Mouse (Mus musculus) kidney, embryonic 15.5 days (tissue): ENCODE results near the gene Rpl36. TPM values are rescaled to one million over a fixed set of nuclear protein-coding genes. Genes with fewer than 3 reads are reported as not detected.

Experiments
- ATAC-seq: fragments of 200-750 bp; cut with Nextera tagmentation; replicated peaks from 2 replicates; pipeline ENCODE4 v1.8.0; 2017; ENCODE audit warnings: moderate TSS enrichment; ENCODE audit not compliant: low FRiP score
- H3K27ac ChIP-seq: fragments of 300-500 bp; sonication (generic); 2 replicates; pipeline ENCODE4 v1.5.1; 2015; ENCODE audit warnings: mild to moderate bottlenecking, inconsistent platforms
- H3K27me3 ChIP-seq: fragments of 300-500 bp; sonication (generic); 2 replicates; pipeline ENCODE4 v1.6.1; 2015; ENCODE audit warnings: inconsistent platforms
- H3K36me3 ChIP-seq: fragments of 300-500 bp; sonication (generic); 2 replicates; pipeline ENCODE4 v1.6.1; 2015; ENCODE audit warnings: inconsistent platforms
- H3K4me1 ChIP-seq: fragments of 300-500 bp; sonication (generic); 2 replicates; pipeline ENCODE4 v1.6.1; 2015; ENCODE audit warnings: inconsistent platforms
- H3K4me2 ChIP-seq: fragments of 300-500 bp; sonication (generic); 2 replicates; pipeline ENCODE4 v1.6.1; 2015; ENCODE audit warnings: moderate library complexity, mild to moderate bottlenecking, inconsistent platforms
- H3K4me3 ChIP-seq: fragments of 300-500 bp; sonication (generic); replicated peaks from 2 replicates; pipeline ENCODE4 v1.5.1; 2015; ENCODE audit warnings: mild to moderate bottlenecking, inconsistent platforms
- H3K9ac ChIP-seq: fragments of 300-500 bp; sonication (generic); 2 replicates; pipeline ENCODE4 v1.6.1; 2015; ENCODE audit warnings: mild to moderate bottlenecking, inconsistent platforms
- H3K9me3 ChIP-seq: fragments of 300-500 bp; sonication (generic); replicated peaks from 2 replicates; pipeline ENCODE4 v1.6.1; 2016; ENCODE audit warnings: inconsistent platforms
- WGBS: fragments of 180-500 bp; shearing (Covaris S2); methylation state at CpG from one replicate; pipeline ENCODE4 v1.1.7; 2015; ENCODE audit warnings: mixed read lengths; 5-methylcytosine and 5-hydroxymethylcytosine counted together
- polyA plus RNA-seq: library from polyadenylated mRNA; unstranded; fragments of >200 nt; fragmentation: Nextera tagmentation; extraction: Ambion mirVana; gene quantifications from 2 replicates; pipeline ENCODE4 v1.2.1, GENCODE M21; 2015

Gene Rpl36
- polyA plus RNA-seq, 1 experiment from 2014 or later, result 1,888 TPM

DNA sequence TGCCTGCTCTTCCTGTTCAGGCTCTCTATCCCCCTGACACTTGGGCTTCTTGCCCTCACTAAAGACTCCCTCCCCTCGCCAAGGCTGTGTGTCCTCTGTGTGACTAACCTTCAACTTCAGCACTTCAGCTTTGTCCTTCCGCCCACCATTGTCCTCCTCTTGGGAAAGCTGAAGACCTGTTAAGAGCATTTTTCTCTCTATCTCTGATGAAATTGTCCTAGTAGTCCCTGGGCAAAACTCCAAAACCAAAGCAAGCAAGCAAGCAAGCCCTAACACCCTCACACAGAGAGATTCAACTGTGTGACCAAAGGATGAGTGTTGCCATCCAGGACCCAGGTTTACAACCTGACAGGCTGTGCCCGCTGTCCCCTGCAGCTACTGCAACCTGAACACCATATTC lies 50.4 kb downstream of the Rpl36 start:
- H3K4me3 ChIP-seq, result peak overlapping the region; percentile 20
- H3K36me3 ChIP-seq, result no peaks in the 10 kb centered on the region
- WGBS, result 54% methylated on average over 3 of the region's 3 CpGs
- H3K4me1 ChIP-seq, result peaks cover 21% of the 10 kb centered on the region
- ATAC-seq, result no peak
- no peaks in the 10 kb centered on the region for H3K27me3 ChIP-seq
- no peaks in the 10 kb centered on the region for H3K9me3 ChIP-seq
- H3K9ac ChIP-seq, result no peak overlapping the region
- H3K27ac ChIP-seq, result peak overlapping the region; percentile 72; the same call in 1 of the 2 replicates
- H3K4me2 ChIP-seq, result peak overlapping the region; percentile 55

Other genes with a start within 250 kb of the Rpl36 start
- gene Ptprs, start 136.9 kb upstream of the Rpl36 start, polyA plus RNA-seq, result 81.5 and 95.6 TPM in 2 replicates
- gene Znrf4, start 101.0 kb upstream of the Rpl36 start, polyA plus RNA-seq, result not detected in 2 replicates
- gene Gm20219, start 59.0 kb upstream of the Rpl36 start, polyA plus RNA-seq, result 1.2 and 1.4 TPM in 2 replicates
- gene Safb2, start 28.8 kb upstream of the Rpl36 start, polyA plus RNA-seq, result 89.5 and 92.4 TPM in 2 replicates
- 109 and 125 TPM in 2 replicates for gene Safb, start 28.6 kb upstream of the Rpl36 start, polyA plus RNA-seq
- gene 2410015M20Rik, start 3.6 kb upstream of the Rpl36 start, polyA plus RNA-seq, result 239 and 249 TPM in 2 replicates
- 59.7 and 63.8 TPM in 2 replicates for gene Lonp1, start 13.5 kb downstream of the Rpl36 start, polyA plus RNA-seq
- 0.59 and 0.93 TPM in 2 replicates for gene Catsperd, start 14.7 kb downstream of the Rpl36 start, polyA plus RNA-seq
- 87.9 and 99.2 TPM in 2 replicates for gene Ranbp3, start 59.9 kb downstream of the Rpl36 start, polyA plus RNA-seq
- gene Ndufa11, start 104.4 kb downstream of the Rpl36 start, polyA plus RNA-seq, result 470 and 471 TPM in 2 replicates
- 15.6 and 19.5 TPM in 2 replicates for gene Vmac, start 104.6 kb downstream of the Rpl36 start, polyA plus RNA-seq
- gene Nrtn, start 144.1 kb downstream of the Rpl36 start, polyA plus RNA-seq, result 6.5 and 7.1 TPM in 2 replicates
- gene Dus3l, start 151.3 kb downstream of the Rpl36 start, polyA plus RNA-seq, result 46.5 and 54.6 TPM in 2 replicates
- gene Prr22, start 156.8 kb downstream of the Rpl36 start, polyA plus RNA-seq, result 1.7 and 1.8 TPM in 2 replicates
- 3.7 and 4.1 TPM in 2 replicates for gene Rfx2, start 217.6 kb downstream of the Rpl36 start, polyA plus RNA-seq